ENCODE assay signal across 11 mouse cellular contexts in genomic region chr19:20009801-20010441, GRCm38 (mm10).
A peak's percentile ranks its signal among the peaks of the same experiment; 100 is the strongest.
DNase-seq lines count a peak whose midpoint lies in the region; ATAC-seq and TF ChIP-seq lines count a peak whose summit lies in the region.
"Had no signal": no experiment of that assay in that cellular context is flagged by ENCODE, and none has a peak within 500 bp of the region (broad histone marks: within the 10 kb centered on the region; RNA-seq: fewer than 3 reads in every experiment).

No protein-coding gene starts in this region.

- no peaks in the 10 kb centered on the region for H3K36me3 ChIP-seq in embryonic facial prominence, embryonic 11.5 days (replicated peaks; ENCODE audit: control insufficient read depth, insufficient read depth, low read depth, low read length)
- H3K36me3 ChIP-seq in embryonic facial prominence, embryonic 10.5 days (replicated peaks), result no peaks in the 10 kb centered on the region
- H3K36me3 ChIP-seq in forebrain, embryonic 14.5 days (ENCODE audit: control insufficient read depth, insufficient read depth, low read length), result no peaks in the 10 kb centered on the region
- no peaks in the 10 kb centered on the region for H3K36me3 ChIP-seq in midbrain, embryonic 15.5 days (replicated peaks)
- H3K36me3 ChIP-seq in intestine, postnatal 0 days (ENCODE audit: control insufficient read depth, insufficient read depth), result no peaks in the 10 kb centered on the region
- H3K36me3 ChIP-seq: intestine, embryonic 15.5 days; lung, embryonic 15.5 days had no signal

- no peak overlapping the region for H3K9ac ChIP-seq in embryonic facial prominence, embryonic 11.5 days (replicated peaks; ENCODE audit: low read length)
- H3K9ac ChIP-seq in forebrain, embryonic 14.5 days (ENCODE audit: low read length), result no peak overlapping the region
- no peak overlapping the region for H3K9ac ChIP-seq in midbrain, embryonic 15.5 days
- no peak overlapping the region for H3K9ac ChIP-seq in intestine, postnatal 0 days (ENCODE audit: low read depth, low read length)
- H3K9ac ChIP-seq: intestine, embryonic 15.5 days; lung, embryonic 15.5 days had no signal

- DNase-seq in embryonic facial prominence, embryonic 11.5 days (ENCODE audit: low spot score), result peak; percentile 13
- DNase-seq in embryonic facial prominence, embryonic 10.5 days (ENCODE audit: low spot score), result no peak
- peak; percentile 58 for DNase-seq in brain, embryonic 14.5 days (ENCODE audit: low read depth)
- peak; percentile 16 for DNase-seq in forebrain, embryonic 14.5 days (ENCODE audit: low spot score)
- no peak for DNase-seq in ovary, postnatal 10 days (ENCODE audit: low spot score)
- DNase-seq in thymus, postnatal 14 days, result no peak

- no peaks in the 10 kb centered on the region for H3K4me1 ChIP-seq in embryonic facial prominence, embryonic 11.5 days (ENCODE audit: control insufficient read depth, insufficient read depth, low read length)
- no peaks in the 10 kb centered on the region for H3K4me1 ChIP-seq in embryonic facial prominence, embryonic 10.5 days
- no peaks in the 10 kb centered on the region; the same call in 1 of the 2 replicates for H3K4me1 ChIP-seq in forebrain, embryonic 14.5 days (ENCODE audit: control insufficient read depth, insufficient read depth, low read length)
- H3K4me1 ChIP-seq in midbrain, embryonic 15.5 days, result peaks cover 14% of the 10 kb centered on the region
- H3K4me1 ChIP-seq in intestine, postnatal 0 days (replicated peaks; ENCODE audit: control insufficient read depth, insufficient read depth, low read length), result no peaks in the 10 kb centered on the region
- H3K4me1 ChIP-seq: intestine, embryonic 15.5 days; lung, embryonic 15.5 days had no signal

- no peaks in the 10 kb centered on the region for H3K27me3 ChIP-seq in embryonic facial prominence, embryonic 11.5 days (ENCODE audit: control insufficient read depth, insufficient read depth, low read length)
- no peaks in the 10 kb centered on the region for H3K27me3 ChIP-seq in embryonic facial prominence, embryonic 10.5 days (replicated peaks; ENCODE audit: low read depth, poor library complexity, severe bottlenecking)
- H3K27me3 ChIP-seq in forebrain, embryonic 14.5 days (replicated peaks; ENCODE audit: control insufficient read depth, insufficient read depth, low read length), result no peaks in the 10 kb centered on the region
- H3K27me3 ChIP-seq in midbrain, embryonic 15.5 days (replicated peaks), result no peaks in the 10 kb centered on the region
- H3K27me3 ChIP-seq in intestine, postnatal 0 days (replicated peaks; ENCODE audit: control insufficient read depth, insufficient read depth, low read length), result no peaks in the 10 kb centered on the region
- H3K27me3 ChIP-seq: intestine, embryonic 15.5 days; lung, embryonic 15.5 days had no signal

- no peak for TF ChIP-seq POLR2A in brain, embryonic 14.5 days (IDR thresholded peaks at IDR 0.05; ENCODE audit: borderline replicate concordance, extremely low read depth, insufficient read depth, insufficient read length, poor library complexity, severe bottlenecking)

- no peak overlapping the region for H3K4me2 ChIP-seq in embryonic facial prominence, embryonic 11.5 days (ENCODE audit: low read depth, low read length)
- H3K4me2 ChIP-seq in forebrain, embryonic 14.5 days (ENCODE audit: low read length), result peak overlapping the region; percentile 4; the same call in 1 of the 2 replicates
- peak overlapping the region; percentile 14; the same call in 1 of the 2 replicates for H3K4me2 ChIP-seq in midbrain, embryonic 15.5 days
- no peak overlapping the region for H3K4me2 ChIP-seq in intestine, postnatal 0 days (replicated peaks; ENCODE audit: low read depth)
- H3K4me2 ChIP-seq: intestine, embryonic 15.5 days; lung, embryonic 15.5 days had no signal

- peak; percentile 34; the same call in 1 of the 2 replicates for ATAC-seq in embryonic facial prominence, embryonic 11.5 days (replicated peaks; ENCODE audit: insufficient number of reproducible peaks, low FRiP score, low TSS enrichment, low read depth)
- no peak for ATAC-seq in forebrain, embryonic 14.5 days
- ATAC-seq in midbrain, embryonic 15.5 days (replicated peaks), result peak; percentile 44; the same call in 1 of the 2 replicates
- no peak for ATAC-seq in intestine, postnatal 0 days
- ATAC-seq: intestine, embryonic 15.5 days had no signal

- no peak overlapping the region for H3K27ac ChIP-seq in embryonic facial prominence, embryonic 11.5 days (replicated peaks; ENCODE audit: low read depth, low read length)
- no peak overlapping the region for H3K27ac ChIP-seq in embryonic facial prominence, embryonic 10.5 days (replicated peaks)
- H3K27ac ChIP-seq in forebrain, embryonic 14.5 days (ENCODE audit: low read depth, low read length), result no peak overlapping the region
- no peak overlapping the region for H3K27ac ChIP-seq in midbrain, embryonic 15.5 days
- no peak overlapping the region for H3K27ac ChIP-seq in intestine, postnatal 0 days (ENCODE audit: low read depth, low read length)
- H3K27ac ChIP-seq: intestine, embryonic 15.5 days; lung, embryonic 15.5 days had no signal

- H3K4me3 ChIP-seq in embryonic facial prominence, embryonic 11.5 days (ENCODE audit: low read depth, low read length), result no peak overlapping the region
- H3K4me3 ChIP-seq in embryonic facial prominence, embryonic 10.5 days, result no peak overlapping the region
- no peak overlapping the region for H3K4me3 ChIP-seq in forebrain, embryonic 14.5 days (ENCODE audit: low read depth, low read length)
- H3K4me3 ChIP-seq in midbrain, embryonic 15.5 days, result no peak overlapping the region
- no peak overlapping the region for H3K4me3 ChIP-seq in intestine, postnatal 0 days (ENCODE audit: low read depth, low read length)
- H3K4me3 ChIP-seq: erythroblast, embryonic 14.5 days; intestine, embryonic 15.5 days; lung, embryonic 15.5 days had no signal

- no peak for TF ChIP-seq CTCF in brain, embryonic 14.5 days (IDR thresholded peaks at IDR 0.05; ENCODE audit: borderline replicate concordance, extremely low read depth, insufficient read depth, insufficient read length)
- TF ChIP-seq CTCF in intestine, postnatal 0 days (IDR thresholded peaks at IDR 0.05; ENCODE audit: low read depth), result no peak

- no peaks in the 10 kb centered on the region for H3K9me3 ChIP-seq in embryonic facial prominence, embryonic 11.5 days (replicated peaks; ENCODE audit: control insufficient read depth, low read length)
- no peaks in the 10 kb centered on the region for H3K9me3 ChIP-seq in embryonic facial prominence, embryonic 10.5 days
- no peaks in the 10 kb centered on the region for H3K9me3 ChIP-seq in forebrain, embryonic 14.5 days (replicated peaks; ENCODE audit: control insufficient read depth, low read length)
- H3K9me3 ChIP-seq in midbrain, embryonic 15.5 days, result no peaks in the 10 kb centered on the region
- H3K9me3 ChIP-seq in intestine, postnatal 0 days (ENCODE audit: control insufficient read depth), result no peaks in the 10 kb centered on the region
- H3K9me3 ChIP-seq: intestine, embryonic 15.5 days; lung, embryonic 15.5 days had no signal

- 59% methylated on average over 12 of the region's 12 CpGs for WGBS in embryonic facial prominence, embryonic 11.5 days
- WGBS in embryonic facial prominence, embryonic 10.5 days, result 69% methylated on average over 12 of the region's 12 CpGs
- 61% methylated on average over 12 of the region's 12 CpGs for WGBS in forebrain, embryonic 14.5 days
- 44% methylated on average over 12 of the region's 12 CpGs for WGBS in midbrain, embryonic 15.5 days
- WGBS in intestine, postnatal 0 days, result 60% methylated on average over 12 of the region's 12 CpGs

Comparison
In these comparisons a context has a peak if more than half of its experiments do, and no peak if none do; other contexts are left out.
1. DNase-seq: peak in embryonic facial prominence, embryonic 11.5 days (single experiment), brain, embryonic 14.5 days (single experiment) and forebrain, embryonic 14.5 days (single experiment); none in embryonic facial prominence, embryonic 10.5 days (single experiment), ovary, postnatal 10 days (single experiment) and thymus, postnatal 14 days (single experiment).
2. ATAC-seq: peak in embryonic facial prominence, embryonic 11.5 days (single experiment) and midbrain, embryonic 15.5 days (single experiment); none in forebrain, embryonic 14.5 days (single experiment) and intestine, postnatal 0 days (single experiment).
3. H3K4me2 ChIP-seq: peak in forebrain, embryonic 14.5 days (single experiment) and midbrain, embryonic 15.5 days (single experiment); none in embryonic facial prominence, embryonic 11.5 days (single experiment) and intestine, postnatal 0 days (single experiment).